Mouse (Mus musculus) midbrain, postnatal 0 days (tissue): ENCODE measurements around the gene Bcl2l13. TPM values are rescaled to one million over a fixed set of nuclear protein-coding genes. Genes with fewer than 3 reads are reported as not detected.

Source experiments
- ATAC-seq: fragments of 200-750 bp; cut with Nextera tagmentation; 2 replicates; pipeline ENCODE4 v1.8.0; 2017; ENCODE audit warnings: moderate number of reproducible peaks, mild to moderate bottlenecking, moderate TSS enrichment, moderate library complexity; ENCODE audit not compliant: low FRiP score
- DNase-seq: peaks from one replicate; pipeline ENCODE4 v3.0.0-alpha.2; 2015; ENCODE audit warnings: low spot score
- H3K27ac ChIP-seq: fragments of 300-500 bp; sonication (generic); 2 replicates; pipeline ENCODE4 v1.5.1; 2014; ENCODE audit warnings: low read depth, mild to moderate bottlenecking, low read length, mixed read lengths
- H3K27me3 ChIP-seq: fragments of 300-500 bp; sonication (generic); 2 replicates; pipeline ENCODE4 v1.6.1; 2014; ENCODE audit warnings: low read length, control low read depth, mixed read lengths; ENCODE audit not compliant: insufficient read depth
- H3K36me3 ChIP-seq: fragments of 300-500 bp; sonication (generic); 2 replicates; pipeline ENCODE4 v1.6.1; 2014; ENCODE audit warnings: low read length, control low read depth, mixed read lengths; ENCODE audit not compliant: insufficient read depth
- H3K4me1 ChIP-seq: fragments of 300-500 bp; sonication (generic); 2 replicates; pipeline ENCODE4 v1.6.1; 2014; ENCODE audit warnings: mild to moderate bottlenecking, control low read depth, antibody characterized with exemption, low read length, mixed read lengths; ENCODE audit not compliant: insufficient read depth
- H3K4me2 ChIP-seq: fragments of 300-500 bp; sonication (generic); 2 replicates; pipeline ENCODE4 v1.6.1; 2014; ENCODE audit warnings: low read depth, mild to moderate bottlenecking, low read length, mixed read lengths; ENCODE audit not compliant: poor library complexity, severe bottlenecking
- H3K4me3 ChIP-seq: fragments of 300-500 bp; sonication (generic); 2 replicates; pipeline ENCODE4 v1.5.1; 2014; ENCODE audit warnings: low read depth, mild to moderate bottlenecking, low read length, moderate library complexity
- H3K9ac ChIP-seq: fragments of 300-500 bp; sonication (generic); replicated peaks from 2 replicates; pipeline ENCODE4 v1.6.1; 2014; ENCODE audit warnings: mild to moderate bottlenecking, low read length, moderate library complexity, mixed read lengths; ENCODE audit not compliant: poor library complexity, severe bottlenecking
- H3K9me3 ChIP-seq: fragments of 300-500 bp; sonication (generic); 2 replicates; pipeline ENCODE4 v1.6.1; 2016; ENCODE audit warnings: low read length, control low read depth
- CTCF ChIP-seq: IDR thresholded peaks from 2 replicates; pipeline ENCODE4 v1.5.1; 2016; ENCODE audit warnings: antibody characterized with exemption, mild to moderate bottlenecking
- WGBS: fragments of 180-500 bp; shearing (Covaris S2); extraction: QIAGEN DNeasy Blood & Tissue Kit; methylation state at CpG from one replicate; pipeline ENCODE4 v1.1.7; 2014; 5-methylcytosine and 5-hydroxymethylcytosine counted together
- polyA plus RNA-seq: library from polyadenylated mRNA; unstranded; fragments of >200 nt; fragmentation: Nextera tagmentation; extraction: Ambion mirVana; gene quantifications from 2 replicates; pipeline ENCODE4 v1.2.1, GENCODE M21; 2015
- total RNA-seq: library from RNA; depleted of rRNA; stranded (reverse); fragments of >200 nt; gene quantifications from 2 replicates; pipeline ENCODE4 v1.2.3, GENCODE M21; 2014

Gene Bcl2l13
- total and polyA plus RNA-seq, 2 experiments from 2014 or later, result 19.0 to 133 TPM

- Histone ChIP-seq H3K4me2 (no peak overlapping the region), H3K27me3 (no peaks in the 10 kb centered on the region), H3K9me3 (no peaks in the 10 kb centered on the region), H3K9ac (no peak overlapping the region), H3K36me3 (peaks cover 6% of the 10 kb centered on the region; the same call in 1 of the 2 replicates), H3K27ac (no peak overlapping the region), H3K4me3 (no peak overlapping the region), H3K4me1 (no peaks in the 10 kb centered on the region)
- DNase-seq, result no peak
- no peak for TF ChIP-seq CTCF
- ATAC-seq, result no peak
- WGBS, result 62% methylated on average over 9 of the region's 9 CpGs
Measured at GRCm38 (mm10) chr6:120873874-120874273, 37.9 kb downstream of the Bcl2l13 start.

- peaks cover 6% of the 10 kb centered on the region; the same call in 1 of the 2 replicates for H3K36me3 ChIP-seq
- H3K9me3 ChIP-seq, result no peaks in the 10 kb centered on the region
- H3K4me1 ChIP-seq, result no peaks in the 10 kb centered on the region
- H3K27me3 ChIP-seq, result no peaks in the 10 kb centered on the region
- no peak for TF ChIP-seq CTCF
- ATAC-seq (no peak), DNase-seq (no peak)
- H3K9ac ChIP-seq, result no peak overlapping the region
- no peak overlapping the region for H3K4me3 ChIP-seq
- WGBS, result 91% methylated on average over 5 of the region's 5 CpGs
- H3K4me2 ChIP-seq, result no peak overlapping the region
- H3K27ac ChIP-seq, result no peak overlapping the region
Measured at GRCm38 (mm10) chr6:120879046-120879445, 43.0 kb downstream of the Bcl2l13 start.

- Histone ChIP-seq H3K9me3 (no peaks in the 10 kb centered on the region), H3K27me3 (no peaks in the 10 kb centered on the region), H3K4me2 (no peak overlapping the region), H3K4me1 (no peaks in the 10 kb centered on the region), H3K9ac (no peak overlapping the region), H3K27ac (no peak overlapping the region), H3K36me3 (peaks cover 19% of the 10 kb centered on the region), H3K4me3 (no peak overlapping the region)
- ATAC-seq (no peak), DNase-seq (no peak)
- no peak for TF ChIP-seq CTCF
- WGBS, result 54% methylated on average over 6 of the region's 6 CpGs
Measured at GRCm38 (mm10) chr6:120884436-120884835, 48.4 kb downstream of the Bcl2l13 start.

GRCm38 (mm10) chr6:120886696-120887095 is 50.7 kb downstream of the Bcl2l13 start:
- no peak for ATAC-seq
- no peak for TF ChIP-seq CTCF
- Histone ChIP-seq H3K4me3 (no peak overlapping the region), H3K4me2 (no peak overlapping the region), H3K27me3 (no peaks in the 10 kb centered on the region), H3K9me3 (no peaks in the 10 kb centered on the region), H3K4me1 (no peaks in the 10 kb centered on the region), H3K27ac (no peak overlapping the region), H3K9ac (no peak overlapping the region), H3K36me3 (peaks cover 32% of the 10 kb centered on the region)
- no peak for DNase-seq
- WGBS, result 90% methylated on average over 17 of the region's 17 CpGs

GRCm38 (mm10) chr6:120894089-120894488 is 58.1 kb downstream of the Bcl2l13 start:
- DNase-seq (no peak), ATAC-seq (no peak)
- H3K27me3 ChIP-seq, result no peaks in the 10 kb centered on the region
- peaks cover 60% of the 10 kb centered on the region for H3K36me3 ChIP-seq
- H3K9me3 ChIP-seq, result no peaks in the 10 kb centered on the region
- no peak for TF ChIP-seq CTCF
- no peaks in the 10 kb centered on the region for H3K4me1 ChIP-seq
- H3K4me3 ChIP-seq, result no peak overlapping the region
- WGBS, result 96% methylated on average over 9 of the region's 9 CpGs
- no peak overlapping the region for H3K9ac ChIP-seq
- no peak overlapping the region for H3K27ac ChIP-seq
- no peak overlapping the region for H3K4me2 ChIP-seq

GRCm38 (mm10) chr6:120894524-120894923 is 58.5 kb downstream of the Bcl2l13 start:
- H3K27me3 ChIP-seq, result no peaks in the 10 kb centered on the region
- 92% methylated on average over 9 of the region's 9 CpGs for WGBS
- H3K9me3 ChIP-seq, result no peaks in the 10 kb centered on the region
- H3K27ac ChIP-seq, result no peak overlapping the region
- no peak for TF ChIP-seq CTCF
- no peak overlapping the region for H3K4me3 ChIP-seq
- no peak overlapping the region for H3K4me2 ChIP-seq
- H3K4me1 ChIP-seq, result no peaks in the 10 kb centered on the region
- DNase-seq, result no peak
- H3K9ac ChIP-seq, result no peak overlapping the region
- ATAC-seq, result no peak
- H3K36me3 ChIP-seq, result peaks cover 60% of the 10 kb centered on the region
